Mouse (Mus musculus): ENCODE results near the gene Cda. TPM values are rescaled to one million over a fixed set of nuclear protein-coding genes. Genes with fewer than 3 reads are reported as not detected.

Gene Cda
- polyA plus RNA-seq, 1 experiment from 2014 or later, result 1.2 TPM

DNA sequence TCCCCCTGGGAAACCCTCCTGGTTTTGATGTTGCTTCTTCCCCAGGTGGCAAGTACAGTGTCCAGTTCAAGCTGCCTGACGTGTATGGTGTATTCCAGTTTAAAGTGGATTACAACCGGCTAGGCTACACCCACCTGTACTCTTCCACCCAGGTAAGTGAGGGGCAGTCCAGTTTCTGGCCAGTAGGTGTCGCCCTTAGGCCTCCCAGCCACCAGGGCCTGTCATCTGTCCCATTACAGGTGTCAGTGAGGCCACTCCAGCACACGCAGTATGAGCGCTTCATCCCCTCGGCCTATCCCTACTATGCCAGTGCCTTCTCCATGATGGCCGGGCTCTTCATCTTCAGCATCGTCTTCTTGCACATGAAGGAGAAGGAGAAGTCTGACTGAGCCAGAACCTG, 56.2 kb downstream of the Cda start:
- Histone ChIP-seq H3K36me3 (peaks cover 100% of the 10 kb centered on the region), H3K9me3 (replicated peaks) (no peaks in the 10 kb centered on the region), H3K4me1 (peaks cover 3% of the 10 kb centered on the region), H3K27ac (replicated peaks) (no peak overlapping the region), H3K4me3 (no peak overlapping the region), H3K27me3 (ENCODE audit: low read depth, poor library complexity, severe bottlenecking) (no peaks in the 10 kb centered on the region)
- DNase-seq (ENCODE audit: low spot score), result no peak
- WGBS, result 73% methylated on average over 8 of the region's 8 CpGs

DNA sequence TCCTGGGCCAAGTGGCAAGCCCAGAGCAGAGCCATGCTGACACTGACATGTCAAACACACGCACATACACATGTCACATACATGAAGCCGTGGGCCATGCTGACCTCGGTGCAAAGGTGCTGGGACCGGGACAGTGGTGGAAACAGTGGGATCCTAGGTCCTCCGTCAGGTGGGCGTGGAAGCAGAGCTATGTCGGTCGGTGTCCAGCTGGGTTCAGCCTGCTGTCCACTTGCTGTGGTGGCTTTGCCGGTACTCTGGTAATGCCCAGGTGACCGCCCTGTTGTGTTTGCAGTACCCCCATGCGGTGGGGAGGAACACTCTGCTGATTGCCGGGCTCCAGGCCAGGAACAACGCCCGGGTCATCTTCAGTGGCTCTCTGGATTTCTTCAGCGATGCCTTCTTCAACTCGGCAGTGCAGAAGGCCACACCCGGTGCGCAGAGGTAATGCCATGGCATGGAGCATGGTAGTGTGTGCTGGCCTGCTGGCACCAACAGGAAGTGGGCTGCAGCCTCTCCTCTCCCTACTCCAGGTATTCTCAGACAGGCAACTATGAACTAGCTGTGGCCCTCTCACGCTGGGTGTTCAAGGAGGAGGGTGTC, 57.4 kb downstream of the Cda start:
- no peaks in the 10 kb centered on the region for H3K27me3 ChIP-seq (ENCODE audit: low read depth, poor library complexity, severe bottlenecking)
- H3K9me3 ChIP-seq (replicated peaks), result no peaks in the 10 kb centered on the region
- peaks cover 8% of the 10 kb centered on the region for H3K4me1 ChIP-seq
- no peak overlapping the region for H3K4me3 ChIP-seq
- no peak overlapping the region for H3K27ac ChIP-seq (replicated peaks)
- no peak for DNase-seq (ENCODE audit: low spot score)
- WGBS, result 96% methylated on average over 19 of the region's 19 CpGs
- peaks cover 91% of the 10 kb centered on the region for H3K36me3 ChIP-seq

DNA sequence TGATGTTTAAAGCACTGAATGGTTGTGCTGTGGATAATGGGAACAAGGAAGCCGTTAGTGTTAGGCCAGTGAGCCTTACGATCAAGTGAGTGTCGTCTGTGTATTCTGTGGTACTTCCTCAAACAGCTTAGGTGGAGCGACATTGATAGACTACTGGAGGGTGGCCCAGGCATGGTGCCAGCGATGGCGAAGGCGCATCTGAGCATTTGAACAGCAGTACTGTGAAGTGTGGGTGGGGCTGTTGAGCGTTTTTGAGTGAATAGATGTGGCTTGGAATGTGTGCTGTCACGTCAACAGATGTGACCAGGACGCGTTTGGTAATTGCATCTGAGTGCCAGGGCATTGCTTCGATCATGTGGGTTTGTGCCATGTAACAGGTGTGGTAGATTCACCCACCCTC, 60.1 kb downstream of the Cda start:
- H3K4me3 ChIP-seq, result no peak overlapping the region
- H3K27ac ChIP-seq (replicated peaks), result no peak overlapping the region
- no peak for DNase-seq (ENCODE audit: low spot score)
- H3K9me3 ChIP-seq (replicated peaks), result no peaks in the 10 kb centered on the region
- peaks cover 64% of the 10 kb centered on the region for H3K36me3 ChIP-seq
- 94% methylated on average over 12 of the region's 12 CpGs for WGBS
- H3K27me3 ChIP-seq (ENCODE audit: low read depth, poor library complexity, severe bottlenecking), result no peaks in the 10 kb centered on the region
- H3K4me1 ChIP-seq, result peaks cover 32% of the 10 kb centered on the region

DNA sequence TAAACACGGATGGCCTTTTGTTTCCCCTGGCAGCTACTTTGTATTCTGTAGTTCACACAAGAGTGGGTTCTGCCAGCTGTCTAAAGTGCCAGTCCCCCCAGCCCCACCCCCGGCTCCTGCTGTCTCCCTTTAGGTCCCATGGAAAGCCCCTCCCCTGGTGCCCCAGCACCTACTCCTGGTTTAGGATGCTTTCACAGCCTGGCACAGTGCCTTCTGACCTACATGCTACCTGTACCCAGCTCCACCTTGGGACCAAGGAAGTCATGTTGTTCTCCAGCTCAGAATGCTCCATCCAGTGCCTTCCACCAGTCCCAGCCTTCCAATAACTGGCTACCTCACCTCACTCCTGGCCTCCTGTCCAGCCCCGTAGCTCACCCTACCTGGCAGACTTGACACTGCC, 60.8 kb downstream of the Cda start:
- no peak overlapping the region for H3K4me3 ChIP-seq
- H3K36me3 ChIP-seq, result peaks cover 57% of the 10 kb centered on the region
- peaks cover 32% of the 10 kb centered on the region for H3K4me1 ChIP-seq
- 89% methylated on average over 3 of the region's 3 CpGs for WGBS
- no peak overlapping the region for H3K27ac ChIP-seq (replicated peaks)
- no peaks in the 10 kb centered on the region for H3K9me3 ChIP-seq (replicated peaks)
- no peaks in the 10 kb centered on the region for H3K27me3 ChIP-seq (ENCODE audit: low read depth, poor library complexity, severe bottlenecking)
- DNase-seq (ENCODE audit: low spot score), result no peak

DNA sequence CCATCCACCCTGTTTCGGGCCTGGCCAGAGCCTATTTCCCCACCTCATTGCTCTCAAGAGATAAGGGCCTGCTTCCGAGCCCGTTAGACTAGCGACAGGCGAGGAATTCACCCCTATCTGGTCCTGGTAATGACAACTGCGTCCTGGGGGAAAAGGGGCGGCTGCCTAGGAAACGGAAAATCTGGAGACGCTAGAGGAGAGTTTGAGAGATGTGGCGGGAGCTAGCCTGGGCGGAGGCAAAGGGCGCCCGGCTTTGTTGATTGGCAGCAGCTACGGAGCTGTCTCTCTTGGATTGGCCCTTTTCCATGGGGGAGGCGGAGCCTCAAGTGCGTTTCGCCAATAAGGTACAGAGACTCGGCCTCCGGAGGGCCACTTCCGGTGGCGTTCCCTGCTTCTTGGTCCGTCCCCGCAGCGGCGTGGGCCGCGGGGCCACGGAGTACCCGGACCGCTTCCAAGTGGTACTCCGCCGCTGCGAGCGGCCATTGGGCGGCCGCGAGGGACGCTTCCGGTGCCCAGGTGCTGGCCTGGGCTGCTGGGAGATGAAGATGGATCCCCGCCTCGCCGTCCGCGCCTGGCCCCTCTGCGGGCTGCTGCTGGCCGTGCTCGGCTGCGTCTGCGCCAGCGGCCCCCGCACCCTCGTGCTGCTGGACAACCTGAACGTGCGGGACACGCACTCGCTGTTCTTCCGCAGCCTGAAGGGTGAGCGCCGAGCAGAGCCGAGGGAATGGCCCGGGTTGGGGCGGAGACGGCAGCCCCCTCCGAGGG, 63.3 kb downstream of the Cda start, which contains the start of gene Ddost:
Gene Ddost (plus strand): TSS at position 391 of the 765 bp plus-strand sequence.
- Histone ChIP-seq H3K4me3 (peak within 1 kb of the TSS; percentile 99), H3K27ac (replicated peaks) (peak within 1 kb of the TSS; percentile 94), H3K9me3 (replicated peaks) (no peaks in the 10 kb centered on the region), H3K4me1 (peaks cover 32% of the 10 kb centered on the region), H3K27me3 (ENCODE audit: low read depth, poor library complexity, severe bottlenecking) (no peaks in the 10 kb centered on the region), H3K36me3 (peaks cover 32% of the 10 kb centered on the region)
- WGBS, result under 1% methylated on average over 64 of the region's 64 CpGs
- DNase-seq (ENCODE audit: low spot score), result peak; percentile 98

DNA sequence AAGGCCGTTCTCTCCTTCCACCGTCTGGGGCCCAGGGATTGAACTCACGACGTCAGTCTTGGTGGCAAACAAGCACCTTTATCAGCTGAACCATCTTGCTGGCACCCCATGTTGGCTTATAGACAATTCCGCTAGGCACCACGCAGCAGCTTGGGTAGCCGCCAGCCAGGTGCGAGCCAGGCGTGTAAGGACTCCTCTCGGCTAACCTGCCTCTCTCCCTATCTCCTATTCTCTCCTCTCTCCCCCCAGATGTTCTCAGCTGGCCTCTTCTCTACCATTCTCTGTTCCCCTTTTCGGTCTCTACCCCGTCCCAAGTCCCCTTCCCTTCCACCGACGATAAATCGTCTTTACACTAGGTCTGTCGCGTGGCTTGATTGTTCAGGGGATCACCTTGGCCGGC, 64.0 kb downstream of the Cda start:
- Histone ChIP-seq H3K9me3 (replicated peaks) (no peaks in the 10 kb centered on the region), H3K4me3 (peak overlapping the region; percentile 99), H3K27ac (replicated peaks) (peak overlapping the region; percentile 94), H3K4me1 (peaks cover 32% of the 10 kb centered on the region), H3K27me3 (ENCODE audit: low read depth, poor library complexity, severe bottlenecking) (no peaks in the 10 kb centered on the region), H3K36me3 (peaks cover 24% of the 10 kb centered on the region)
- no peak for DNase-seq (ENCODE audit: low spot score)
- WGBS, result 22% methylated on average over 18 of the region's 18 CpGs

DNA sequence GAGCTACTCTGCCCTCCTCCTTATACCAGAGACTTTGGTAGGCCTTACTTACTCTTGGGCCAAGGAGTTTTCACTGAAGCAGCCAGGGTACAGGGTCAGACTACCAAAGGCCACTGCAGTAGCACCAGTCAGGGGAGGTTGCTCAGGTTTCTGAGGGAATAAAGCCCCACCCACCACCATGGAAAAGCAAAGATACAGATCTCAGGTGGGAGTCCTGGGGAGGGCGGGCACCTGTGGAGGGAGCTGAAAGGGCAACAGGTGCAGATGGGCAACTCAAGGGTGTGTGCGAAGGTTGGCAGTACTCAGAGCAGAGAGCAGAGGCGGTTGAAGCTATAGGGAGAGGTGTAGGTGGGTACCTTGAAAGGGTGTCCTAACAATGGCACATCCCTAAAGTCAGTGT, 64.8 kb downstream of the Cda start:
- Histone ChIP-seq H3K4me3 (peak overlapping the region; percentile 99), H3K4me1 (peaks cover 32% of the 10 kb centered on the region), H3K27me3 (ENCODE audit: low read depth, poor library complexity, severe bottlenecking) (no peaks in the 10 kb centered on the region), H3K9me3 (replicated peaks) (no peaks in the 10 kb centered on the region), H3K27ac (replicated peaks) (no peak overlapping the region; the same call in 1 of the 2 replicates), H3K36me3 (peaks cover 17% of the 10 kb centered on the region)
- no peak for DNase-seq (ENCODE audit: low spot score)
- 92% methylated on average over 3 of the region's 3 CpGs for WGBS

DNA sequence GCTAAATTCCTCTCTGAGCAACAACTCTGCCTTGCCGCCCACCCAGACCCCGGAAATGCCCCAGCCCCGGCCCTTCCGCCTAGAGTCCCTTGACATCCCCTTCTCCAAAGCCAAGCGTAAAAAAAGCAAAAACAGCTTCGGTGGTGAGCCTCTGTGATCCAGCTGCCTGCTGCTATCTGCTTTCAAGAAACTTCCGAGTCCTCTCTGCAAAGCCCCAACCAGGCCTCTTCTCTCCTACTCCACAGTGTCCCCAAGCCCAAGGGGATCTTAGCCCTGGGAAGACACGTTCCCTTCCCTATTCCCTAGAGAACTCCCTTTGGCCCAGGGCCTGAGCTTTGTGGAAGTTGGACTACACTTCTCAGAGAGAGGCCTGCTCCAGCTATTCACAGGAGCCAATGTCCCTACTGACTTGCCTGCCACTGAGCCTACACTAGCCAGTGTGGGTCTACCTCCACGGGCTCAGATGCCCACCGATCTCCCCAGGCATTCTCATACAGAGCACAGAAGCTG, 66.5 kb downstream of the Cda start:
- peaks cover 32% of the 10 kb centered on the region for H3K4me1 ChIP-seq
- WGBS, result 87% methylated on average over 10 of the region's 10 CpGs

DNA sequence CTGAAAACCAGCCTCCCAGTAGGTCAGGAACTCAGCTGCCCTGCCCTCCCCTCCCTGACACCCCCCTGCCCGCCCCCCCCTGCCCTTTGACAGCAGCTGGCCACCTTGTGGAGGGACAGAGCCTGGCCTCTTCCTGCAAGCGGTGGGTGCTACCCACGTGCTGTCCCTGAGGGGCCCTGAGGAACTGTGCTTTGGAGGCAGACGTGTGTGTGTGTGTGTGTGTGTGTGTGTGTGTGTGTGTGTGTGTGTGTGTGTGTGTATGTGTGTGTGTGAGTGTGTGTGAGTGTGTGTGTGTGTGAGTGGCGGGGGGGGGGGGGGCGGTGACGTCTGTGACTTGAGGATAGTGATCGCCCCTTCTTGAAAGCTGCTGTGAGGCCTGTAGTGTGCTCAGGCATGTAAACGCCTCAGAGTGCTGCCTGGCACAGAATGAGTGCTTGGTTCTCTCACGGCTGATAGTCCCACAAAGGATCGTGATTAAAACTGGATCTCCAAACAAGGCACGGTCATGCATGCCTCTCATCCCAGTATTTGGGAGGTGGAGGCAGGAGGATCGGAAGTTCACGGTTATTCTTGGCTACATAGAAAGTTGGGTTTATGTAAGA, 73.7 kb downstream of the Cda start:
- 0 out of 2 replicates have a peak, but pooled peaks cover 3% of the 10 kb centered on the region for H3K4me1 ChIP-seq
- no peak for DNase-seq (ENCODE audit: low spot score)
- no peak overlapping the region for H3K4me3 ChIP-seq
- whole genome bisulfite sequencing, result 84% methylated on average over 11 of the region's 14 CpGs
- no peaks in the 10 kb centered on the region for H3K9me3 ChIP-seq (replicated peaks)
- no peaks in the 10 kb centered on the region for H3K27me3 ChIP-seq (ENCODE audit: low read depth, poor library complexity, severe bottlenecking)
- no peak overlapping the region for H3K27ac ChIP-seq (replicated peaks)
- H3K36me3 ChIP-seq, result no peaks in the 10 kb centered on the region

More for the DNA sequence above, 66.5 kb downstream of the Cda start:
- Histone ChIP-seq H3K36me3 (peaks cover under 1% of the 10 kb centered on the region; the same call in 1 of the 2 replicates), H3K27me3 (ENCODE audit: low read depth, poor library complexity, severe bottlenecking) (no peaks in the 10 kb centered on the region), H3K27ac (replicated peaks) (no peak overlapping the region), H3K4me3 (no peak overlapping the region), H3K9me3 (replicated peaks) (no peaks in the 10 kb centered on the region)
- no peak for DNase-seq (ENCODE audit: low spot score)

DNA sequence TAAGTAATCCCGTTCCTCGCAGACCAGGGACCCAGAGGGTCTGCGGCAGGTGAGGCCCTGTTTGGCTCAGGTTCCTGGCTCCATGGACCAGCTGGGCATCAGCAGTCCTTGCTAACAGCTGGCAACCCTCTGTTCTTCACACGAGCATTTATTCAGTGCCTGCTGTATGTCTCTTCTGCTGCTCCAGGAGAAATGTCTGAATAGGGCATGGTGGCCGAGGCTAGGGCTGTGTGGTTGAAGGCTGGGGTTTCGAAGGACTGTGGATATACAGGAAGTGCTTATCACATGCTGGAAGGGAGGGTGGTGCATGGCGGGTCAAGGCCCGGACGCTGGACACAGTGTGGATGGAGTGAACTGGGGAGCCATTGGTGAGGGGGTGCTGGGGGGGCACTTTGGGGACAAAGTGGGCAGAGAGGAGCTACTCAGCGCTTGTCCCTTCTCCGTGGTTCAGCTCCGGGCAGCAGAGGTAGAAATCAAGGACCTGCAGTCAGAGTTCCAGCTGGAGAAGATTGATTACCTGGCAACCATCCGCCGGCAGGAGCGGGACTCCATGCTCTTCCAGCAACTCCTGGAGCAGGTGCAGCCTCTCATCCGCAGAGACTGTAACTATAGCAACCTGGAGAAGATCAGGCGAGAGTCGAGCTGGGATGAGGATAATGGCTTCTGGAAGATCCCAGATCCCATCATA, 74.4 kb downstream of the Cda start:
- 88% methylated on average over 18 of the region's 18 CpGs for WGBS

DNA sequence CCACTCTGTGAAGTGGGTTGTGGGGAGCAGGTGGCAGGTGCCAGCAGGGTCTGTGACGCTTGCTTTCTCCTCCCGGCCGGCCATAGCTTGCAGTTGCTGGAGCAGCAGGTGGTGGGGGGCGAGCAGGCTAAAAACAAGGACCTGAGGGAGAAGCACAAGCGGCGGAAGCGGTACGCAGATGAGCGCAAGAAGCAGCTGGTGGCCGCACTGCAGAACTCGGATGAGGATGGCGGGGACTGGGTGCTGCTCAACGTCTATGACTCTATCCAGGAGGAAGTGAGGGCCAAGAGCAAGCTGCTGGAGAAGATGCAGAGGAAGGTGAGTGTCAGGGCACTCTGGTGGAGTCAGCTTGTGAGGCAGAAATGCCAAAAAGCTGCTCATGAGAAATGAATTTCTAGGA, 75.8 kb downstream of the Cda start:
- Histone ChIP-seq H3K4me3 (no peak overlapping the region), H3K27ac (replicated peaks) (no peak overlapping the region), H3K36me3 (no peaks in the 10 kb centered on the region), H3K27me3 (ENCODE audit: low read depth, poor library complexity, severe bottlenecking) (no peaks in the 10 kb centered on the region), H3K9me3 (replicated peaks) (no peaks in the 10 kb centered on the region), H3K4me1 (0 out of 2 replicates have a peak, but pooled peaks cover 3% of the 10 kb centered on the region)
- DNase-seq (ENCODE audit: low spot score), result no peak
- WGBS, result 93% methylated on average over 13 of the region's 13 CpGs

More for the DNA sequence above, 74.4 kb downstream of the Cda start:
- no peak for DNase-seq (ENCODE audit: low spot score)
- Histone ChIP-seq H3K27me3 (ENCODE audit: low read depth, poor library complexity, severe bottlenecking) (no peaks in the 10 kb centered on the region), H3K9me3 (replicated peaks) (no peaks in the 10 kb centered on the region), H3K4me3 (no peak overlapping the region), H3K4me1 (0 out of 2 replicates have a peak, but pooled peaks cover 3% of the 10 kb centered on the region), H3K27ac (replicated peaks) (no peak overlapping the region), H3K36me3 (no peaks in the 10 kb centered on the region)

DNA sequence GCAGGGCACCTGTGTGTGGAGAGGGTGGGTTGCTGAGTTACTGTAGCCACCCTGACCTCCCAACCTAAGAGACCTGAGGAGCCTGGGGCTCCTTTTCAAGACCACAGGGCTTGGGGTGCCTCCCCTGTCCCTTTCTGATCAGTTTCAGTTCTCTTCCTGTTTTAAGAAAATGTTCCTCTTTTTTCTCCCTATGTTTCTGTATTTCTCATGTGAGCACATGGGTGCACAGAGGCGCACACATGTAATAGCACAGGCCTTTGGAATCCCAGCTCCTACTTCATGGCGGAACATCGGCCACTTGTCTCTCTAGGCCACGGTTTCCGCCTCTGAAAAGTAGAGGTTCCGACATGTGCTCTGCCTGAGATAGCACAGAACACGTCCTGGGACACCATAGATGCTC, 79.1 kb downstream of the Cda start:
- Histone ChIP-seq H3K4me3 (no peak overlapping the region), H3K27ac (replicated peaks) (no peak overlapping the region), H3K27me3 (ENCODE audit: low read depth, poor library complexity, severe bottlenecking) (no peaks in the 10 kb centered on the region), H3K9me3 (replicated peaks) (no peaks in the 10 kb centered on the region; the same call in 1 of the 2 replicates), H3K36me3 (no peaks in the 10 kb centered on the region), H3K4me1 (0 out of 2 replicates have a peak, but pooled peaks cover under 1% of the 10 kb centered on the region)
- no peak for DNase-seq (ENCODE audit: low spot score)
- 90% methylated on average over 7 of the region's 7 CpGs for WGBS

All from midbrain, embryonic 10.5 days (tissue).